Mouse (Mus musculus): ENCODE data around the gene Acr.

DNA sequence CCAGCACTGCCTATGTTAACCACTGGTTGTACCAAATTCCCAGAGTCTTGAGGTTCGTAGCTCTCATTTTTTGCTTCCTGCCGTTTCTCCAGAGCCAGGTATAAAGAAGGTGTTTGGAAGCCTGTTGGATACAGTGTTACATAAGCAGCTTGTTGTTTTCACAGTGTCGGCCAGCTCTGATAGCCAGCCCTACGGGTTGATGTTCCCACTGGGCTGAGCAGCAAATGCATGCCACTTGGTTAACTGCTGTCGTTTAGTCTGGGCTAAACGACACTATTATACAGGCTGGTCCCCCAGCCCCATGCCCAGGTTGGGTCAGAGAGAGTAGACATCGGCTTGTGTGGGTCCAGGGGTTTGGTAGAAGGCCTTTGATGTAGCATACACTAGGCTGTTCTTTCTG is 46.2 kb upstream of the Acr start:
- no peak for TF ChIP-seq NELFE (IDR thresholded peaks at IDR 0.05; ENCODE audit: low read depth, low read length)
- TF ChIP-seq EP300 (IDR thresholded peaks at IDR 0.05; ENCODE audit: low read length) = no peak
- no peak for TF ChIP-seq CTCF (conservative IDR thresholded peaks at IDR 0.05 in 1 of 2, IDR thresholded peaks at IDR 0.05 in 1 of 2; ENCODE audit: low read depth in 2 of 2, low read length in 2 of 2)
- TF ChIP-seq E2F4 (IDR thresholded peaks at IDR 0.05; ENCODE audit: insufficient replicate concordance, low read depth, low read length) = no peak
- no peak for TF ChIP-seq POLR2A (IDR thresholded peaks at IDR 0.05; ENCODE audit: low read depth, low read length)
- no peak for TF ChIP-seq HCFC1 (IDR thresholded peaks at IDR 0.05; ENCODE audit: low read depth, low read length)
- TF ChIP-seq MAFK (IDR thresholded peaks at IDR 0.05; ENCODE audit: insufficient replicate concordance, low read length) = no peak
- TF ChIP-seq PAX5 (IDR thresholded peaks at IDR 0.05; ENCODE audit: low read length) = no peak
- TF ChIP-seq USF1 (IDR thresholded peaks at IDR 0.05; ENCODE audit: low read depth, low read length) = no peak
